Mouse (Mus musculus) urinary bladder, adult 18-20 months (tissue): ENCODE data around the gene Myo1b.

Experiments used
- DNase-seq, 2 experiments: peaks; one replicate each; pipeline ENCODE4 v3.0.0; 2022; ENCODE audit warnings: low spot score in 2 of 2, mixed read lengths in 2 of 2

Myo1b gene

DNA sequence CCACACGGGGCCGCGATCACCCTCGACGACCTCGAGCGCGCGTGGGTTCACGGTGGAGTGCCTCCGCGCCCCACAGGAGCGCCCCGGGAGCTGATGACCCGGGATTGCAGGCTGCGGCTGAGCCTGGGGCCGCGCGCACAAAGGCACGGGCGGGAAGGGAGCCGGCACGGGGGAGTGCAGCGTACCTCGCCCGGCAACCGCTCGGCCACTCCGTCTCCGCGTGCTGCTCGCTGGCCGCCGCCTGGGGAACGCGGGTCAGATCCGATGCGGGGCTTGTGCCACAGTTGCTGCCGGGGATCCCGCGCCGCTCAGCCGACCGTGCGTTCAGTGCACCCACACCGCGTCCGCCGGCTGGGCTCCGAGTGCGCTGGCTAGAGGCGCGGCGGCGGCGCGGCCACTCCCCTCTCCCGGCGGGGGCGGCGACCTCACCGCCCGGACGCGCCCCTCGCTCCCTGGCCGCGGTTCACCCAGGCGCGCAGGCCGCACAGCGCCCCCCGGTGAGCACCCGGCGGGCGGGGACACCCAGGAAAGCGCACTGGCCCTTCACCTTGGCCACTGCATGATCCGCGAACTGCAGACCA lies at the start of gene Myo1b:
Gene Myo1b, minus strand, starts transcription at position 496 of the 581 bp plus-strand sequence.
- peak; percentile 51 to 75 for DNase-seq

DNA sequence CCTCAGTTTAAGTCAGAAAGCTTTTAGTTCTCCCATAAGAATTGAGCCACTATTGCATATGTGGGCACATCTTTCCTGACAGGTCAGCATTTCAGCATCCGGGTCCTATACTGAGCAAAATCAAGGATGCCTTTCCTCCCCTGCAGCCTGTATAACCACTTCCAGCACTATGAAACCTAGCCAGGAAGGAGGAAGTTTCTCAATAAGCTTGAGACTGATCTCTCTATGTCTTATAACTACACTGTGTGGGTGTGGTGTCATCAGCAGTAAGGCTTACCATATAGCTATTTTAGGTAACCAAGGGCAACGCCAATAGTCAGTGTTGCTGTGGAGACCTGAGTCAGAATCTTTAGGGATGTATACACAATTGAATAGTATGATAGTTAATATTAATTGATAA lies 48.8 kb upstream of the Myo1b start:
- no peak for DNase-seq

- no peak for DNase-seq
These were observed 31.2 kb upstream of the Myo1b start for GRCm38 (mm10) chr1:51947116-51947515.

DNA sequence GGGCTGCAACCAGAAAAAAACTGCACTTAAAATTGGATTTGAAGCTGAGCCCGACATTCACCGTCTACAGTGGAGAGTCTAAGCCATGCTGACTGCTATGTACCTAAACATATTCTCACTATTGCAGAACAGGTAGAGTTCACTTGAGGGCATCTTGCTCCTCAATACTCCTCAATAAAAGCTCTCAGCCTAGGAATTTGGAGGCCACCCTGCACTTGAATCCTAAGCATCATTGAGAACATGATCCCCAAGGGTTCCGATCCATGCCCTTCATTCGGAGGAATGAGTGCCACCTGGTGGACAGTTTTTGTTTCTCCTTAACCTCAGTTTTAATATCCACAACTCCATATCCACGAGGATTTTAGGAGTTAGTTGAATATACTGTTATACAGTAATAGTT lies 28.9 kb upstream of the Myo1b start:
- DNase-seq: no peak

GRCm38 (mm10) chr1:51938357-51938756 lies 22.5 kb upstream of the Myo1b start:
- DNase-seq: no peak

GRCm38 (mm10) chr1:51935006-51935405 lies 19.1 kb upstream of the Myo1b start:
- no peak for DNase-seq

DNA sequence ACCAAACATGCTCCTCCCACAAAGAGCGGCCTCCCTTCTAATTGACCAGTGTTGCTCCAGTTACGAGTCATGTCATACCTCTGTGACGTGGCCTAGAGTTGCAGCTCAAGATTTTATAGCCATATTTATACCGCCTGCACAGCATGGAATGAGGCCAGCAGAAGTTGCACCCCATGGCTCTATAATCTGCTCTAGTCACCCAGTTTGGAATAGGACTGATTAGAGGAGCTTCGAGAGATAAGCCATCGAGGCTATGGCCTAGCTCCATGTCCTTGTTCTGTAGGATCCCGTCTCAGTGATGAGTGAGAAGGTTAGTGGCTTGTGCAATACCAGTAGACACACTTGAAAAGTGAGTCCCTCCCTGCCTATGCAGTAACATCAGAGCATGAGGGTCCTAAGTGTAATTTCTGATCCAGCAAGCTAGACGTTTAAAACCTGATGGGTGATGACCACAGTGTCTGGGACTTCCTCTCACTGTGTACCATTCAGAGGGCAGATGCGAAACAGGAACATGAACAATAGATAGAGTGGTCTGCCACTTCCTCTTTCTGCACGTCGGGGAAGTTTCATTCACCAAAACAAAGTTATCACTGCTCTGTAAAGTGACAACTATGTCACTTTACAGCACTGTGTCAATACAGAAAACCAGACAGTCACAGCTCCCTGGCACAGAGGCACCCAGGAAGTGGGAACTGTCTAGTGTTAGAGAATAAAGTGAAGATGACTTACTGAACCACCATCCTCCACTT lies 18.5 kb upstream of the Myo1b start:
- no peak for DNase-seq

DNA sequence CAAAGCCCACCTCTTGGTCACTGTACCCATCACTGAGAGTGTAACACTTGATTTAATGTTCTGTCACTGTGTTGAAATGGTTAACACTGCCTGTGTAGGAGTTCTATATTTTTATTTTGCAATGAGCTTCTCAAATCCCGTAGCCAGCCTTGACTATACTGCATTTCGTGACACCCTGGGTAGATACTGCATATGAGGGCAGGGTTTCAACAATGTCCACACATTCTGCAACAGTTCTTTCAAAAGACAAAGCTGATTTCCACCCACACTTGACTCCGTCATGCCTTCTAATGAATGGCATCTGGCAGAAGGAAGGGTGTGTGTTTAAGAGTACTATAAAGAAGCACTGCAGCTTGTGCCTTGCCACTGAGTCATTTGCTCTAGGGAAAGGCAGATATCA lies 17.0 kb upstream of the Myo1b start:
- DNase-seq: no peak

- no peak for DNase-seq
These were observed 15.7 kb upstream of the Myo1b start for GRCm38 (mm10) chr1:51931561-51931960.

GRCm38 (mm10) chr1:51930584-51930983 lies 14.7 kb upstream of the Myo1b start:
- DNase-seq: no peak

GRCm38 (mm10) chr1:51929557-51929956 lies 13.7 kb upstream of the Myo1b start:
- DNase-seq: no peak

- no peak for DNase-seq
These were observed 6.9 kb upstream of the Myo1b start for GRCm38 (mm10) chr1:51922820-51923219.

DNA sequence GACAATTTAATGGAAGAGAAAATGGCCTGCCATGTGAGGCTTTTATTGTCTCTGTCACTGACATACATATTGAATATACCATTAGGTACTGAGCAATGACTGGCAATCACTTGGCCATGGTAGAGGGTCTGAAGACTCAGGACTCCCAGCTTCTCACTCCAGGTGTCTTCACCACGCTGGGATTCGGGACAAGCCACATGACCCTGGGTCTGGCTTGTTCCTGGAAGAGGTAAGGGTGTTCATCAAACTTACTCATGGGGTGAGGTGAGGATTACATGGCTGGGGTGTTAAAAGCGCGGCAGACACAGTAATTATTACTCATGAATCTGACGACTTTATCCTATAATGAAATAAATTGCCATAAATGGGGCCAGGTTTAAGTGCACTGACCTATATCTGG lies 405 bp upstream of the Myo1b start:
- DNase-seq: no peak

GRCm38 (mm10) chr1:51915051-51915575 lies 758 bp downstream of the Myo1b start:
- peak; percentile 58 to 59 for DNase-seq

DNA sequence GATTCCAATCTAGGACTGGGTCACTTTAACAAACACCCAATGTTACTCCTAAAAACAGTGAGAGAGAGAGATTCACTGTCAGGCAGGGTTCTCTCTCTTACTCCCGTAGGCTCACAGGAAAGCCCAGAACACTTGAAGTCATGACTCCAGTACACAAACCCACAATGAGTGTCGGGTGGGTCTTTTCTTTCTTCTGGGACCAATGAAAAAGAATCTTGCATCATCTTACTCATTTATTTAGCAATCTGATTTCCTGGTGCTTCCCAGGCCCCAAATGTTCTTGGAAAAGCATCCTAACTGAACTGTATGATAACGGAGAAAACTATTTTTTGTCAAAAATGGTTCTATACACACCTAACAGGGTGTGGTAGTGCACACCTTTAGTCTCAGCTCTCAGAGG lies 1.8 kb downstream of the Myo1b start:
- DNase-seq: no peak

GRCm38 (mm10) chr1:51913071-51913814 lies 2.6 kb downstream of the Myo1b start:
- DNase-seq: no peak

DNA sequence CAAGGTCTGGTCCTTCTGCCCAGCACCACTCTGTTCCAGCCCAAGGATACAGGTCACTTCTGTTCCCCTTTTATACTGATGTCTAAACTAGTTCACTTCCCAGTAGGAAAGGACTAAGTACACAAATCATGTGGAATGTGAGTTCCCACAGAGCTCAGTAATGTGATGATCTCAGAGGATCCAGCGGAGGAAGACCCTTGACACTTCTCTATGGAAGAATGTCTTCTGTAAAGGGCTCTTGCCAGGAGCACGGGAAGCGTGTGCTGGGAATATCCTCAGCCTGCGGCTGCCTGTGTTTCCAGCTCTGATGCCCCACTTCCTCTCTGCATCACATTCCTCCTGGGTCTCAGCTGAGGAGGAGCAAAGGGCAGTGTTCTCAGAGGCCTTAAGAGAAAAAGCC lies 4.5 kb downstream of the Myo1b start:
- no peak for DNase-seq

GRCm38 (mm10) chr1:51909204-51909603 lies 6.7 kb downstream of the Myo1b start:
- no peak for DNase-seq

GRCm38 (mm10) chr1:51907821-51908220 lies 8.1 kb downstream of the Myo1b start:
- DNase-seq: no peak

- DNase-seq: no peak
These were observed 9.5 kb downstream of the Myo1b start for GRCm38 (mm10) chr1:51906206-51906906.

GRCm38 (mm10) chr1:51905073-51905472 lies 10.8 kb downstream of the Myo1b start:
- DNase-seq: no peak

DNA sequence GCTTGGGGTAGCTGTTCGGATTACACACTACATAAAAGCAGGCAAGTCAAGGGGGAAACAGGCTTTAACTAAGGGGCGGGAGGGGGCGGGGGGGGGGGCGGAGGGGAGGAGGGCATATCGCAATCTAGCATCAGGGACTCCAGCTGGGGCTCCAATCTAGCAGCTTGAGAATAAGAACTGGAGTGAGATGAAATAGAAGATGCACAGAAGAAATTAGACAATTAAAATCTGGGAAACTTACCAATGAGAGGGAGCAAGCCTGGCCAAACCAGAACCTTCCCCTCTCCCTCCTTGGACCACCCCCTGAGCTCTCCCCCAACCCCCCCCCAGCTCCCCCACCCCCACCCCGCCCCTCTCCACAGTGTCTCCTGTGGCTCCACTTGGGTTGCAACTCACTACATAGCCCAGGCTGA lies 18.7 kb downstream of the Myo1b start:
- DNase-seq: no peak
